Mouse (Mus musculus): ENCODE measurements around the gene Thtpa. TPM values are rescaled to one million over a fixed set of nuclear protein-coding genes. Genes with fewer than 3 reads are reported as not detected.

Thtpa gene
- polyA plus RNA-seq, 1 experiment from 2014 or later: 20.7 TPM

DNA sequence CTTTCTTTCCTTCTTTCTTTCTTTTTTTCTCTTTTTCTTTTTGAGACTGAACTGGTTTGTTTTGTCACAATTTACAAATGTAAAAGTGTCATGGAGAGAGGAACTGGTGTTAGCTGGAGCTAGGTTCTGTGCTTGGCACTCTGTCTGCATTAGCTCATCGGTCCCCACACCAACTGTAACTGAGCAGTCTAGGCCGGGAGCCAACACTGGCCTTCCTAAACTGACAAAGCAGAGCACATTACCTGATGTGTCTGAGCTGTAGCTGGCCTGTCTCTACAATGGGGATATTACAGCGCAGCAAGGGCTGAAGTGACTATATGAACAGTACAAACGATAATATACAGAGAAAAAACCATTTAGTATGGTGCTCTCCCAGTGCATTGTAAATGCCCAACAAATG is 24.3 kb downstream of the Thtpa start:
- peaks cover 21% of the 10 kb centered on the region for H3K4me1 ChIP-seq (ENCODE audit: control insufficient read depth, insufficient read depth, low read length)
- no peak overlapping the region for H3K27ac ChIP-seq (ENCODE audit: low read length)
- H3K4me3 ChIP-seq (ENCODE audit: low read length): no peak overlapping the region
- H3K9ac ChIP-seq (ENCODE audit: low read depth, low read length): no peak overlapping the region
- no peaks in the 10 kb centered on the region for H3K36me3 ChIP-seq (ENCODE audit: control insufficient read depth, insufficient read depth, low read length)
- H3K9me3 ChIP-seq (ENCODE audit: control insufficient read depth, low read length): no peaks in the 10 kb centered on the region
- 81% methylated on average over 4 of the region's 4 CpGs for WGBS
- no peak overlapping the region for H3K4me2 ChIP-seq (ENCODE audit: low read depth, low read length)
- H3K27me3 ChIP-seq (replicated peaks; ENCODE audit: control insufficient read depth, insufficient read depth, low read length): peaks cover 17% of the 10 kb centered on the region
- ATAC-seq: no peak

GRCm38 (mm10) chr14:55119421-55120134 is 25.0 kb downstream of the Thtpa start:
- ATAC-seq: no peak
- 70% methylated on average over 4 of the region's 4 CpGs for WGBS
- Histone ChIP-seq H3K4me1 (ENCODE audit: control insufficient read depth, insufficient read depth, low read length) (peaks cover 14% of the 10 kb centered on the region), H3K9ac (ENCODE audit: low read depth, low read length) (no peak overlapping the region), H3K4me3 (ENCODE audit: low read length) (no peak overlapping the region), H3K27me3 (replicated peaks; ENCODE audit: control insufficient read depth, insufficient read depth, low read length) (peaks cover 14% of the 10 kb centered on the region), H3K36me3 (ENCODE audit: control insufficient read depth, insufficient read depth, low read length) (no peaks in the 10 kb centered on the region), H3K4me2 (ENCODE audit: low read depth, low read length) (no peak overlapping the region), H3K9me3 (ENCODE audit: control insufficient read depth, low read length) (no peaks in the 10 kb centered on the region), H3K27ac (ENCODE audit: low read length) (no peak overlapping the region)

GRCm38 (mm10) chr14:55121947-55122346 is 27.4 kb downstream of the Thtpa start:
- Histone ChIP-seq H3K4me2 (ENCODE audit: low read depth, low read length) (peak overlapping the region; percentile 30), H3K9ac (ENCODE audit: low read depth, low read length) (0 out of 2 replicates have a peak overlapping the region, but pooled peaks have one; percentile 23), H3K4me1 (ENCODE audit: control insufficient read depth, insufficient read depth, low read length) (0 out of 2 replicates have a peak, but pooled peaks cover 2% of the 10 kb centered on the region), H3K9me3 (ENCODE audit: control insufficient read depth, low read length) (no peaks in the 10 kb centered on the region), H3K36me3 (ENCODE audit: control insufficient read depth, insufficient read depth, low read length) (no peaks in the 10 kb centered on the region), H3K4me3 (ENCODE audit: low read length) (peak overlapping the region; percentile 13; the same call in 1 of the 2 replicates), H3K27ac (ENCODE audit: low read length) (no peak overlapping the region), H3K27me3 (replicated peaks; ENCODE audit: control insufficient read depth, insufficient read depth, low read length) (no peaks in the 10 kb centered on the region)
- ATAC-seq: peak; percentile 85
- WGBS: 8% methylated on average over 5 of the region's 5 CpGs

- no peak overlapping the region for H3K27ac ChIP-seq (ENCODE audit: low read length)
- WGBS: 35% methylated on average over 8 of the region's 8 CpGs
- 0 out of 2 replicates have a peak, but pooled peaks cover 2% of the 10 kb centered on the region for H3K4me1 ChIP-seq (ENCODE audit: control insufficient read depth, insufficient read depth, low read length)
- H3K4me3 ChIP-seq (ENCODE audit: low read length): peak overlapping the region; percentile 13; the same call in 1 of the 2 replicates
- H3K4me2 ChIP-seq (ENCODE audit: low read depth, low read length): peak overlapping the region; percentile 30
- no peaks in the 10 kb centered on the region for H3K36me3 ChIP-seq (ENCODE audit: control insufficient read depth, insufficient read depth, low read length)
- no peaks in the 10 kb centered on the region for H3K27me3 ChIP-seq (replicated peaks; ENCODE audit: control insufficient read depth, insufficient read depth, low read length)
- H3K9me3 ChIP-seq (ENCODE audit: control insufficient read depth, low read length): no peaks in the 10 kb centered on the region
- no peak; the same call in 1 of the 2 replicates for ATAC-seq
- 0 out of 2 replicates have a peak overlapping the region, but pooled peaks have one; percentile 23 for H3K9ac ChIP-seq (ENCODE audit: low read depth, low read length)
Measured at GRCm38 (mm10) chr14:55122359-55122758, 27.8 kb downstream of the Thtpa start.

GRCm38 (mm10) chr14:55125711-55126110 is 31.1 kb downstream of the Thtpa start:
- no peaks in the 10 kb centered on the region for H3K36me3 ChIP-seq (ENCODE audit: control insufficient read depth, insufficient read depth, low read length)
- WGBS: 77% methylated on average over 5 of the region's 5 CpGs

GRCm38 (mm10) chr14:55126521-55126920 is 31.9 kb downstream of the Thtpa start:
- 78% methylated on average over 7 of the region's 7 CpGs for WGBS

More at GRCm38 (mm10) chr14:55125711-55126110, 31.1 kb downstream of the Thtpa start:
- ATAC-seq: no peak
- H3K4me3 ChIP-seq (ENCODE audit: low read length): no peak overlapping the region
- no peak overlapping the region for H3K4me2 ChIP-seq (ENCODE audit: low read depth, low read length)
- no peaks in the 10 kb centered on the region for H3K9me3 ChIP-seq (ENCODE audit: control insufficient read depth, low read length)
- 0 out of 2 replicates have a peak, but pooled peaks cover 2% of the 10 kb centered on the region for H3K4me1 ChIP-seq (ENCODE audit: control insufficient read depth, insufficient read depth, low read length)
- H3K27ac ChIP-seq (ENCODE audit: low read length): no peak overlapping the region
- H3K9ac ChIP-seq (ENCODE audit: low read depth, low read length): no peak overlapping the region
- no peaks in the 10 kb centered on the region for H3K27me3 ChIP-seq (replicated peaks; ENCODE audit: control insufficient read depth, insufficient read depth, low read length)

GRCm38 (mm10) chr14:55135676-55136075 is 41.1 kb downstream of the Thtpa start:
- no peak overlapping the region for H3K27ac ChIP-seq (ENCODE audit: low read length)
- no peak overlapping the region for H3K4me3 ChIP-seq (ENCODE audit: low read length)
- H3K9me3 ChIP-seq (ENCODE audit: control insufficient read depth, low read length): no peaks in the 10 kb centered on the region
- no peaks in the 10 kb centered on the region for H3K36me3 ChIP-seq (ENCODE audit: control insufficient read depth, insufficient read depth, low read length)
- no peaks in the 10 kb centered on the region; the same call in 1 of the 2 replicates for H3K4me1 ChIP-seq (ENCODE audit: control insufficient read depth, insufficient read depth, low read length)
- no peak overlapping the region for H3K4me2 ChIP-seq (ENCODE audit: low read depth, low read length)
- no peaks in the 10 kb centered on the region for H3K27me3 ChIP-seq (replicated peaks; ENCODE audit: control insufficient read depth, insufficient read depth, low read length)
- 80% methylated on average over 8 of the region's 8 CpGs for WGBS
- H3K9ac ChIP-seq (ENCODE audit: low read depth, low read length): no peak overlapping the region
- no peak for ATAC-seq

More at GRCm38 (mm10) chr14:55126521-55126920, 31.9 kb downstream of the Thtpa start:
- Histone ChIP-seq H3K27ac (ENCODE audit: low read length) (no peak overlapping the region), H3K36me3 (ENCODE audit: control insufficient read depth, insufficient read depth, low read length) (no peaks in the 10 kb centered on the region), H3K4me3 (ENCODE audit: low read length) (no peak overlapping the region), H3K4me2 (ENCODE audit: low read depth, low read length) (no peak overlapping the region), H3K9me3 (ENCODE audit: control insufficient read depth, low read length) (no peaks in the 10 kb centered on the region), H3K4me1 (ENCODE audit: control insufficient read depth, insufficient read depth, low read length) (0 out of 2 replicates have a peak, but pooled peaks cover 2% of the 10 kb centered on the region), H3K27me3 (replicated peaks; ENCODE audit: control insufficient read depth, insufficient read depth, low read length) (no peaks in the 10 kb centered on the region), H3K9ac (ENCODE audit: low read depth, low read length) (no peak overlapping the region)
- no peak for ATAC-seq

DNA sequence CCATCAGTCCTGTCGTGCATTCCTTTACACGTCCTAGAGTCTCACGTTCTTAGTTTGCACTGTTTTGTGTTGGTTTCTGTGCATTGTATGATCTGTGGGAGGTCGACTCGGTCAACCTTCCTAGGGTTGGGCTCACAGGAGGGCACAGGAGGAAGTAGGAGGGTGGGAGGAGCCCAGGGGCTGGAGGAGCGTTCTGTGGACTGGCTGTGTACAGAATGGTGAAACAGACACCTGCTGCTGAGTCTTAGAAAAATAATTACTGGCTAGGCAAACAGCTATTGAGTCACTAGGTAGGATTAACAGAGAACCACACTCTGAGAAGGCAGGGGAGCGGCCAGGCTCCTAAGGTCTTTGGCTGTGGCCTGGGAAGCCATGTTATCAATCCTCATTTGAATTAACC is 44.7 kb downstream of the Thtpa start:
- no peak overlapping the region for H3K9ac ChIP-seq (ENCODE audit: low read depth, low read length)
- H3K27ac ChIP-seq (ENCODE audit: low read length): 0 out of 2 replicates have a peak overlapping the region, but pooled peaks have one; percentile 7
- H3K36me3 ChIP-seq (ENCODE audit: control insufficient read depth, insufficient read depth, low read length): no peaks in the 10 kb centered on the region
- no peaks in the 10 kb centered on the region for H3K9me3 ChIP-seq (ENCODE audit: control insufficient read depth, low read length)
- 37% methylated on average over 7 of the region's 7 CpGs for WGBS
- H3K4me1 ChIP-seq (ENCODE audit: control insufficient read depth, insufficient read depth, low read length): no peaks in the 10 kb centered on the region; the same call in 1 of the 2 replicates
- no peak overlapping the region for H3K4me2 ChIP-seq (ENCODE audit: low read depth, low read length)
- no peak overlapping the region for H3K4me3 ChIP-seq (ENCODE audit: low read length)
- no peaks in the 10 kb centered on the region for H3K27me3 ChIP-seq (replicated peaks; ENCODE audit: control insufficient read depth, insufficient read depth, low read length)
- ATAC-seq: peak; percentile 91

DNA sequence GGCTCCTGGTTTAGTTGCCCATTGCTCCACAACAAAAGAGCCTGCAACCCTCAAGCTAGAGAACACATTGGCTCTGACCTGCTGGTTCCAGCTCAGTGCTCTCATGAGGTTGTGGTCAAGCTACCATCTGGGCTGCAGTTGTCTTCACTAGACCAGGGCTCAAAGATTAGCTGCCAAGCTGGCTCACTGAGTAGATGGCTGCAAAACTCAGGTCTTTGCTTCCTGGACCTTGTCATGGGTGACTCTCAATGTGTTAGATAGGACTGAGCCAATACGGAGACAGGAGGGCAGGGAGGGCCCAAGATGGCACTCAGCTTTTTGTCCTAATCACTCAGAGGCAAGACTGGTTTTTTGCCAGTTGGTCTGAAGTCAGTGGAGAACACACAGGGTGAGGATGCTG is 51.7 kb downstream of the Thtpa start:
- ATAC-seq: no peak
- Histone ChIP-seq H3K9me3 (ENCODE audit: control insufficient read depth, low read length) (no peaks in the 10 kb centered on the region), H3K27ac (ENCODE audit: low read length) (no peak overlapping the region), H3K27me3 (replicated peaks; ENCODE audit: control insufficient read depth, insufficient read depth, low read length) (no peaks in the 10 kb centered on the region), H3K4me1 (ENCODE audit: control insufficient read depth, insufficient read depth, low read length) (no peaks in the 10 kb centered on the region), H3K9ac (ENCODE audit: low read depth, low read length) (no peak overlapping the region), H3K4me2 (ENCODE audit: low read depth, low read length) (no peak overlapping the region), H3K36me3 (ENCODE audit: control insufficient read depth, insufficient read depth, low read length) (no peaks in the 10 kb centered on the region), H3K4me3 (ENCODE audit: low read length) (no peak overlapping the region)
- 83% methylated on average over 1 of the region's 1 CpGs for WGBS

All from intestine, embryonic 16.5 days (tissue).